Mouse (Mus musculus) Patski (cell line): ENCODE measurements around the gene Tas2r144. TPM values are rescaled to one million over a fixed set of nuclear protein-coding genes. Genes with fewer than 3 reads are reported as not detected.

Experiments
- ATAC-seq: fragments of 100-300 bp; one replicate; pipeline ENCODE4 v1.8.0; 2021
- CTCF ChIA-PET: fragments of 350-600 bp; sonication (Branson Sonifier 250); formaldehyde crosslinking; loops from one replicate; lab custom pipeline; 2022; ENCODE audit warnings: inconsistent platforms; lab: Charles Lee
- POLR2A ChIA-PET: fragments of 350-600 bp; sonication (Branson Sonifier 250); formaldehyde crosslinking; loops from one replicate; lab custom pipeline; 2022; ENCODE audit warnings: antibody characterized with exemption, inconsistent platforms; lab: Charles Lee
- DNase-seq: peaks from one replicate; pipeline ENCODE4 v3.0.0-alpha.2; 2011; ENCODE audit warnings: low read depth, low spot score
- H3K27me3 ChIP-seq: fragments of 371-371 bp; one replicate; pipeline ENCODE4 v1.5.1; 2021
- CTCF ChIP-seq: fragments of 100-300 bp; IDR thresholded peaks from one replicate; pipeline ENCODE4 v1.5.1; 2021
- in situ Hi-C: fragments of 300-500 bp; cut with MboI; formaldehyde crosslinking; loops from 3 replicates; pipeline ENCODE4 v1.11.1; 2018; ENCODE audit warnings: low pct_unique_long_range_greater_than_20kb, mixed read lengths
- polyA plus RNA-seq: library from polyadenylated mRNA; unstranded; gene quantifications from one replicate; pipeline ENCODE4 v1.2.3, GENCODE M21; 2021

Gene Tas2r144
- not detected for polyA plus RNA-seq

DNA sequence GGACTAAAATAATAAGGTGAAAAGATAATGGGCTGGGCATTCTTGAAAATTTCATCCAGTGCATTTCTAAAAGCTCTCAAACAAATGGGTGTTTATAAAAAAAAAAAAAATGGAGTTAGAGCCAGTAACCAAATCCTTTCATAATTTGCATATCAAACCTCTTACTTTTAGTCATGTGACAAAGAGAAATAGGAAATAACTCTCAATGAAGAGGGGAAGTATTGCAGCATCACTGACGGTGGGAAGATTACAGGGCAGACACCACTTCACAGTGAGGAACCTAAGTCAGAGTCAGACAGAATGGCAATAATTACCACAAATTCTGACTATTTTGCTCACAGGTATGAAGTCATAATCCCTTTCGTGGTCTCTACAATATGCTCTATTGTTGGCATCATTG is at the start of gene Tas2r144:
Gene Tas2r144, plus strand, starts transcription at position 301 of the 400 bp plus-strand sequence.
- ChIA-PET CTCF (no interaction called here), POLR2A (no interaction called here)
- TF ChIP-seq CTCF, result no peak
- ATAC-seq (no peak), DNase-seq (no peak)
- H3K27me3 ChIP-seq, result peaks cover 21% of the 10 kb centered on the region
- in situ Hi-C loops, result no loop called here

DNA sequence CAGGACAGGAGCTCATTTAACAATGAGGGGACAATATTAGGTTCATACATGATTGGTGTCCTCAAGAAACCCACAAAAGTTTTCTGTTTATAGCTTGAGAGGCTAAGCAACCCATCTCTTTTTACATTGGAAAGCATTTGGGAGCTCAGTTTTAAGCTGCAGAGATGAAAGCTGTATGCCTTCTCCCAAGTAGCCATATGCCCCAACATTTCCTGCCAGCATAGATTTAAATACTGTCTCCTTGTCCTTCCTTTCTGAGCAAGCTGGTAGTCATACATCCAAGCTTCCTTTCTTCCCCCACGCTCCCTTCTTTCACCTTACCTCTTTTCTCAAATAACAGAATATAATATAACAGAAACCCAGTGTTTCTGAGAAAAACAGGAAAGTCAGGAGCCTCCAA is 32.7 kb upstream of the Tas2r144 start:
- ATAC-seq, result no peak
- DNase-seq, result no peak
- no peak for TF ChIP-seq CTCF
- ChIA-PET POLR2A (no interaction called here), CTCF (no interaction called here)
- peaks cover 12% of the 10 kb centered on the region for H3K27me3 ChIP-seq
- in situ Hi-C loops, result loop anchor here (10.0 kb wide), 1 partner anchor 418 kb away; no protein-coding TSS in a partner anchor

DNA sequence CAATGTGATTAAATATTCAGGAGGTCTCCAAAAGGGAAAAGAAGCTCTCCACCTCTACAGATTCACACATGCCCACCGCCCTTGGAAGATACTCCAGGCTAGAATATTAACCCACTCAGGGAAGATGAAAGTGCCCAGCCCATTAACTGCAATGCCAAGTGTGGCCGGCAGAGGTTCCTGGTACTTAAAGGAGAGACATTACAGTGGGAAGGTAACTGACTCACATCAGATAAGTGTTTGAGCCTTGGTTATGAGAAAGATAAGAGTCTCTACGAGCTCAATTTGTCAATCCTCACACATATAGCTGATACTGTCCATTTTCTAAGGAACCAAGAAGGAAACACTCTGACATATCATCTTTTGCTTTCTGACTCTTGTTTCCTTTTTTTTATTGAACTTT is 28.9 kb upstream of the Tas2r144 start:
- ChIA-PET CTCF (no interaction called here), POLR2A (no interaction called here)
- peaks cover 20% of the 10 kb centered on the region for H3K27me3 ChIP-seq
- no peak for ATAC-seq
- no peak for DNase-seq
- in situ Hi-C loops, result loop anchor here (10.0 kb wide), 1 partner anchor 421 kb away; no protein-coding TSS in a partner anchor
- peak; percentile 46 for TF ChIP-seq CTCF

DNA sequence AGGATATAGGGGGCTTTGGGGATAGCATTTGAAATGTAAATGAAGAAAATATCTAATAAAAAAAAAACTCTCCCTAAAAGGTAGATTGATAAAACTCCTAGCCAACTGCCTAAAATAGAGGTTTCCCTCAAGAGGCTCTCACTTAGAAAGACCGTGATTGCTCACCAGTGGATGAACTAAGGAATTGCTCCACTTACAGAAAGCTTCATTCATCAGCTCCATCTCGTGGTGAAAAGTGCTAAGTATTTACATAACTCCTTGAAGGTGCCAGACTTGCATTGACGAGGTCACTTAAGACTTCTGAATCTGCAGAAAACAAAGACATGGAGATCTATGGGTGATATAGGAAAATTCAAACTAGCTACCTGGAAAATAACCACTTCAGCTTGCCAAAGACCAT is 17.4 kb upstream of the Tas2r144 start:
- in situ Hi-C loops, result no loop called here
- peak; percentile 37 for TF ChIP-seq CTCF
- CTCF ChIA-PET, result interaction anchor here (0.9 kb wide), 1 partner anchor 437 kb away, joined by 3 read pairs; no protein-coding TSS in a partner anchor
- DNase-seq (peak; percentile 6), ATAC-seq (no peak)
- POLR2A ChIA-PET, result no interaction called here
- peaks cover 22% of the 10 kb centered on the region for H3K27me3 ChIP-seq

DNA sequence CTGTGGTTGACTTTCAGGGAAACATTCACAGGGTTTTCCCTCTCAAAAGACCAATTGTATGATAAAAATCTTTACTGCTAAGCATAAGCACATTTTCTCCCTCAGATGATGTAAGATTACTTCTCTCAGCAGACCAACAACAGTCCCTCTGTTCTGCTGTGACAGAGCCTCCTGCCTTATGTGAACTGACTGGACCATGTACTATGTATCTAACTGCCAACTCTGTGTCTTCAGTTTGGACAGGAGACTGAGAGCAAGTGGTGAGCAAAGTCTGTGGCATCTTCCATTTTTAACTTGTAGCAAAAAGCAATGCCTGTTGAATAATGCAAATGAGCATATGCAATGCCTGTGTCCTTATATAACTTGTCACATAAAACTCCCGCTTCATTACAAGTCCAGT is 15.6 kb upstream of the Tas2r144 start:
- ChIA-PET CTCF (no interaction called here), POLR2A (no interaction called here)
- no peak for TF ChIP-seq CTCF
- DNase-seq (no peak), ATAC-seq (no peak)
- H3K27me3 ChIP-seq, result peaks cover 14% of the 10 kb centered on the region
- in situ Hi-C loops, result no loop called here

DNA sequence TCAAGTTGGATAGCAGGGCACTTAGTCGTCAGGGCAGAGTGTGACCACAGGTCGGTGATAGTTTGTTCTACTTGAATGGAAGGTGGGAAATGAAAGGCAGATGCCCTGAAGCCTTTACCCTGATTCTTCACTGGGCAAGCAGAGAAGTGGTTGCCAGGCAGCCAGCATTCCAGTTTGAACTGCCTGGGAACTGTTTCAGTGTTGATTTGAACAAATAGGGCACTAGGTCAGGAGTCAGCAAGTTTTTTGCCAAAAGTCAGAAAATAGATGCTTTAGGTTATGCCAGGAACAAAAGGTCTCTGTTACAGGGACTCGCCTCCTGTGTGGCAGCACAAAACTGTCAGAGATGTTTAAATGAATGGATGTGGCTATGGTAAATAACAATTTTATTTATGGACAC is 7.2 kb downstream of the Tas2r144 start:
- POLR2A ChIA-PET, result no interaction called here
- peaks cover 8% of the 10 kb centered on the region for H3K27me3 ChIP-seq
- no peak for DNase-seq
- no peak for TF ChIP-seq CTCF
- in situ Hi-C loops, result no loop called here
- CTCF ChIA-PET, result no interaction called here
- no peak for ATAC-seq

DNA sequence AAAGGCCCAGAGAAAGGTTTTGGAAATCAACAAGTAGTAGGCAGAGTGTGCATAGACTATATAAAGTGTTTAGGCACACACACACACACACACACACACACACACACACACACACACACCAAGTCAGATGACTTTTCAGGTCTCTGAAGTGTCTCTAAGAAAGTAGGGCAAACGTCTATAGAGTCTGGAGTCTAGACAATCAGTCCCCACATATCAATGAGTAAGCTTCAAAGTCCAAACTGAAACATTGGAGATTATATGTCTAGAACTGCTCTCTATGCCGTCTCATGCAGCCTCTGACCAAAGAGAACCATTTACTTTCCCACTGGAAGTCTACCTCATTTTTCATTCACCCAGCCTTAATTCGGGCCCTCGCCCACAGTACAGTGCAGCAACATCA is 9.9 kb downstream of the Tas2r144 start:
- ChIA-PET POLR2A (interaction anchor here (0.9 kb wide), 1 partner anchor 360 kb away, joined by 3 read pairs; no protein-coding TSS in a partner anchor), CTCF (interaction anchor here (4.8 kb wide), 1 partner anchor 358 kb away, joined by 25 read pairs; no protein-coding TSS in a partner anchor)
- in situ Hi-C loops, result loop anchor here (5.0 to 25.0 kb wide), 3 partner anchors 102 to 612 kb away; partner anchors contain the start of gene Olfr449
- peaks cover 4% of the 10 kb centered on the region for H3K27me3 ChIP-seq
- no peak for DNase-seq
- no peak for TF ChIP-seq CTCF
- ATAC-seq, result no peak

DNA sequence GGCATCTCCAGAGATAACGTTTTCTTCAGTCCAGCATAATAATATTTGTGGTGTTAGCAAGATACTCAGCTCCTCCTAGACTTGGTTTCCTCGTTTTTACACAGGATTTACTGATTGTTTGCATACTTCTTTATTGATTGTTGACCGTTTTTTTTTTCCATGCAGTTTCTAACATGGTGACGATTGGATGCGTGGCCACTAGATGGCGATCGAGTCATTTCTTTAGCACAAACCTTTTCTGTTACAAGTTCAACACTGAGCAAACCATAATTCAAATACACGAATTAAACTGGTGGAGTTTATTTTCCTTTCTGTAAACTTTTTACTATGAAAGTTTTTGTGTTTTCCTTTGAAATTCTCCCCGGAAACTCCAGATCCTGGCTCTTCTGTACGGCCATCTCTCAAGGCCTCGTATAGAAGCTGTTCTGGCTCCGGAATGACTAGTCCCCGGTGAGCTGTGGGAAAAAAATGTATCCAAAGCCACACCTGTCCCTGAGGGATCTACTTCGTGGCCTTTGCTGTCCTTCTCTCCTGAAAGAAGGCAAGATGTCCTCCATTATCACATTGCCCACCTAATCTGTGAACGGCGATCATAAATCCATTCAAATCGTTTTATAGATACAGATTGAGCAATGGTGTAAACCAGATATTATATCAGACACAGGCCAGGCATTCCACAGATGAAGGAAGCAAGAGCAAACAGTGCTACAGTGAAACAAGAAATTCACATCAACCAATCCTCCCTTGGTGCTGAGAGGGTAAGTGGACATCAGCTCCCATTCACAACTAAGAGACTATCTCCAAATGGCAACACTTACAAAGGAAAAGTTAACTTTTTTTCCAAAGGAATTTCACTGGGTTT is 12.3 kb downstream of the Tas2r144 start:
- peak; percentile 68 for TF ChIP-seq CTCF
- no peak for DNase-seq
- no peak for ATAC-seq
- in situ Hi-C loops, result loop anchor here (5.0 to 25.0 kb wide), 3 partner anchors 100 to 610 kb away; partner anchors contain the start of gene Olfr449
- POLR2A ChIA-PET, result interaction anchor here (0.6 kb wide), 1 partner anchor 27 kb away, joined by 3 read pairs; no protein-coding TSS in a partner anchor
- CTCF ChIA-PET, result interaction anchor here (0.6 to 4.8 kb wide), 14 partner anchors 11 to 663 kb away, joined by 3 to 25 read pairs (median 4); partner anchors contain the start of gene Casp2
- H3K27me3 ChIP-seq, result peaks cover 4% of the 10 kb centered on the region

DNA sequence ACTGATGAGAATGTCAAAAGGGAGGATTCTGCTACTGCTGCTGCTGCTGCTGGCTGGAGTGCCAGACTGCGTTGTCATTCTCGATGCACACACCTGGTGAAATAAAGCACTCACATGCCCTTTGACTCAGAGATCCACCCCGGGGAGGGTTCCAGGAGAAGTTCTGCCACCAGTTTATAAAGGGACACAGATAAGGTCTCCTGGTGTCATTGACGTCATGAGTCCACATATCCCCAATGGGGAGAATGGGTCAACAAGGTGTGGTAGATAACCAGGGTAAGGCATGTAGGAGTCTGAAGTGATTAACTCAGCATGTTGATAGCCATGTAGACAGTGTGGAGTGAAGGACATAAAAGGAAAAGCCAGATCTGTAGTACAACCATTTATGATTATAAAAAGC is 14.5 kb downstream of the Tas2r144 start:
- DNase-seq, result no peak
- CTCF ChIA-PET, result interaction anchor here (0.6 to 4.8 kb wide), 4 partner anchors 35 to 354 kb away, joined by 3 to 25 read pairs (median 8); partner anchors contain the start of gene Casp2
- no peak for TF ChIP-seq CTCF

DNA sequence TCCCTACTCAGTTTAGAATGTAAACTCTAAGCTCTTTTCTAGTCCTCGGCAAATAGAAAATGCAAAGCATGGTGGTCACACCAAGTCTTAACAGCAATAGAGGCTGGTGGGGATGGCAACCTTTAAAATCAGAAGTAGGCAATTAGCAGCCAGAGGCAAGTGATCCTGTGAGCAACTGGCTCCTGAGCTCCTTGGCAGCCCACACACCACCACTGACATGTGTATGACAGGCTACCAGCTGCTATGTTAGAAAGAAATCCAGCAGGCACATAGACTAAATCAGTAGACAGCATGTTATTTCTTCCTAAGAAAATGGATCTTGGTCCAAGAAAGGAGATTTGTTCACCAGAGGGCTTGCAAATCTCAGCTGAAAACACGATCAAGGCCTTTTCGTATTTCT is 16.1 kb downstream of the Tas2r144 start:
- in situ Hi-C loops, result loop anchor here (25.0 kb wide), 1 partner anchor 606 kb away; the partner anchor contains the start of gene Olfr449
- CTCF ChIA-PET, result no interaction called here

More for the DNA sequence above, 14.5 kb downstream of the Tas2r144 start:
- no peak for ATAC-seq
- in situ Hi-C loops, result loop anchor here (5.0 to 25.0 kb wide), 3 partner anchors 98 to 608 kb away; partner anchors contain the start of gene Olfr449
- POLR2A ChIA-PET, result interaction anchor here (0.6 kb wide), 1 partner anchor 85 kb away, joined by 3 read pairs; no protein-coding TSS in a partner anchor
- no peaks in the 10 kb centered on the region for H3K27me3 ChIP-seq

More for the DNA sequence above, 16.1 kb downstream of the Tas2r144 start:
- POLR2A ChIA-PET, result no interaction called here
- ATAC-seq (no peak), DNase-seq (no peak)
- no peaks in the 10 kb centered on the region for H3K27me3 ChIP-seq
- no peak for TF ChIP-seq CTCF
